Mouse (Mus musculus) brain, embryonic 14.5 days (tissue): ENCODE results near the gene Swi5. TPM values are rescaled to one million over a fixed set of nuclear protein-coding genes. Genes with fewer than 3 reads are reported as not detected.

Experiments
- DNase-seq: peaks from one replicate; pipeline ENCODE4 v3.0.0-alpha.2; 2011; ENCODE audit warnings: low read depth
- CTCF ChIP-seq: fragments of 200-500 bp; IDR thresholded peaks from 2 replicates; pipeline ENCODE4 v1.5.1; 2012; ENCODE audit warnings: inconsistent platforms, mild to moderate bottlenecking, moderate library complexity, borderline replicate concordance; ENCODE audit not compliant: insufficient read depth, insufficient read length; ENCODE audit errors: extremely low read depth
- POLR2A ChIP-seq: fragments of 200-500 bp; IDR thresholded peaks from 2 replicates; pipeline ENCODE4 v1.6.1; 2012; ENCODE audit warnings: mild to moderate bottlenecking, inconsistent platforms, borderline replicate concordance; ENCODE audit not compliant: poor library complexity, insufficient read depth, insufficient read length, severe bottlenecking; ENCODE audit errors: extremely low read depth
- polyA plus RNA-seq: library from polyadenylated mRNA; depleted of rRNA; stranded (reverse); fragments of >200 nt; gene quantifications from 2 replicates; pipeline ENCODE4 v1.2.3, GENCODE M21; 2012; rRNA removed

Gene Swi5
- polyA plus RNA-seq, 1 experiment: 296 TPM

DNA sequence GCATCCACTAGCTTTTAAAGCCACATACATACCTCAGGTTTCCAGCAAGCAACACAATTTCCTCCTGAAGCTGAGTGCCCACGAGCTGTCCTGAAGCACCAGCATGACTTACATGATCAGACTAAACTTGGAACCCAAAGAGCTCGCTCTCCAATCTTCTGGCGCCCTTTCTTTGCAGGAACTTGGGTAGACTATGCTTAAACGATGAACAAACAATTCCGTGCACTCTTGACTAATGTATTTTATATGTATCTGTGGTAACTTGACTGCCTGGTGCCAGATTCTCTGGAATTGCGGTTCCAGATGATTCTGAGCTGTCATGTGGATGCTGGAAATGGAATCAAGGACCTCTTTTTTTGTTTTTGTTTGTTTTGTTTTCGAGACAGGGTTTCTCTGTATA, 52.4 kb downstream of the Swi5 start:
- no peak for DNase-seq
- TF ChIP-seq CTCF (no peak), POLR2A (no peak)

Other genes starting within 250 kb of the Swi5 start
- 0.33 and 0.86 TPM in 2 replicates for gene Fam78a, start 203.2 kb downstream of the Swi5 start, polyA plus RNA-seq
- 20.5 and 21.1 TPM in 2 replicates for gene Plpp7, start 192.5 kb downstream of the Swi5 start, polyA plus RNA-seq
- 94.4 and 171 TPM in 2 replicates for gene Prrc2b, start 137.0 kb downstream of the Swi5 start, polyA plus RNA-seq
- 46.4 and 48.7 TPM in 2 replicates for gene Pomt1, start 51.5 kb downstream of the Swi5 start, polyA plus RNA-seq
- 70.7 and 82.4 TPM in 2 replicates for gene Uck1, start 27.9 kb downstream of the Swi5 start, polyA plus RNA-seq
- gene Golga2, start 691 bp downstream of the Swi5 start, polyA plus RNA-seq: 42.9 and 54.6 TPM in 2 replicates
- 225 and 268 TPM in 2 replicates for gene Ciz1, start 64.3 kb upstream of the Swi5 start, polyA plus RNA-seq
- gene Dnm1, start 65.3 kb upstream of the Swi5 start, polyA plus RNA-seq: 189 and 292 TPM in 2 replicates
- 101 and 114 TPM in 2 replicates for gene 1110008P14Rik, start 93.9 kb upstream of the Swi5 start, polyA plus RNA-seq
- gene Lcn2, start 100.2 kb upstream of the Swi5 start, polyA plus RNA-seq: 0.40 and 0.77 TPM in 2 replicates
- 48.9 and 51.3 TPM in 2 replicates for gene Ptges2, start 107.8 kb upstream of the Swi5 start, polyA plus RNA-seq
- 4.8 and 5.1 TPM in 2 replicates for gene Naif1, start 162.4 kb upstream of the Swi5 start, polyA plus RNA-seq
- 40.2 and 46.1 TPM in 2 replicates for gene Slc25a25, start 163.4 kb upstream of the Swi5 start, polyA plus RNA-seq
- gene Fam102a, start 247.3 kb upstream of the Swi5 start, polyA plus RNA-seq: 7.7 and 12.9 TPM in 2 replicates